Mouse (Mus musculus): ENCODE measurements at regions not wholly inside any gene's neighbourhood (a gene's known extent, or its start where the extent isn't known, plus 50 kb on each side); places are given as distances from the start of the nearest gene placed in this dataset.
"Not testable (repeated sequence)": the region's sequence is repeated elsewhere in the genome, so short reads cannot be mapped to it uniquely, and the experiment has no call there.

DNA sequence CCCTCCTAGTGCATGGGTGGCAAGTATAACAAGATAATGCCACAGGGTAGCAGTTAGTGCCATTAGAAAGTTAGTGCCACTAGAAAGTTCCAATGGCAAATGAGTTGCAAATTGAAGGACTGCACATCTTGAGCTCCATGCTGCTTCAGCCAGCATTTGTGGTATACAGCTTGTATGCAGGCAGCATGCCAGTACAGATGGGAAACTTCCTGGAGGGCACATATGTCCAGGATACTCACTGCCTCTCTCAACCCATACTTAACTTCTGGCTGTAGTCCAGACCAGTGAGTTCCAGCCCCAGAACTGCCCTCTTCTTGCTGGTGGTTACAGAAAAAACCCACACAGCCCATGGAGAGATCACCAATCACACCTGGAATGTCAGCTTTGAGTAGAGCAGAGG, 113.8 kb upstream of the Plxna2 start:
- Histone ChIP-seq H3K27ac (no peak overlapping the region), H3K9me3 (no peaks in the 10 kb centered on the region), H3K4me1 (replicated peaks) (peaks cover 5% of the 10 kb centered on the region; the same call in 1 of the 2 replicates), H3K4me3 (no peak overlapping the region), H3K27me3 (ENCODE audit: insufficient read depth, poor library complexity, severe bottlenecking) (no peaks in the 10 kb centered on the region), H3K36me3 (no peaks in the 10 kb centered on the region)
- DNase-seq (ENCODE audit: low spot score), result no peak

DNA sequence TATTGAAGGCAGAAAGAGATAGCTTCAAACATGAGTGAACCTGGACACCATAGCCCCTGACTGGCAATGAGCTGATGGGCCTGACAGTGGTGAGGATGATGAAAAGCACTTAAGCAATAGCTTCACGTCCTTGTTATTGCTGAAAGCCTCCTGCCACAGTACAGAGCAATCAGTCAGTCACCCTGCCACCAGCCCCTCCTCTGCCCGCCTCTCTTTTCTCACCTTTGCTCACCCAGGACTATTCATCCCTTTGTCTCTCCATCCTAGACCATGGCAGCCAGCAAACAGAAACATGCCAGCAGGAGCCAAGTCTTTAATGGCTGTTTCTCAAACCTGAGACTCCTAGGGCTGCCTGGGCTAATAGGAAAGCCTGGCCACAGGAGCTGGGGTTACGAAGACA, 114.5 kb upstream of the Plxna2 start:
- Histone ChIP-seq H3K4me1 (replicated peaks) (peaks cover 5% of the 10 kb centered on the region; the same call in 1 of the 2 replicates), H3K9me3 (no peaks in the 10 kb centered on the region), H3K27me3 (ENCODE audit: insufficient read depth, poor library complexity, severe bottlenecking) (no peaks in the 10 kb centered on the region), H3K36me3 (no peaks in the 10 kb centered on the region), H3K27ac (no peak overlapping the region), H3K4me3 (no peak overlapping the region)
- WGBS, result 39% methylated on average over 3 of the region's 3 CpGs
- no peak for DNase-seq (ENCODE audit: low spot score)

DNA sequence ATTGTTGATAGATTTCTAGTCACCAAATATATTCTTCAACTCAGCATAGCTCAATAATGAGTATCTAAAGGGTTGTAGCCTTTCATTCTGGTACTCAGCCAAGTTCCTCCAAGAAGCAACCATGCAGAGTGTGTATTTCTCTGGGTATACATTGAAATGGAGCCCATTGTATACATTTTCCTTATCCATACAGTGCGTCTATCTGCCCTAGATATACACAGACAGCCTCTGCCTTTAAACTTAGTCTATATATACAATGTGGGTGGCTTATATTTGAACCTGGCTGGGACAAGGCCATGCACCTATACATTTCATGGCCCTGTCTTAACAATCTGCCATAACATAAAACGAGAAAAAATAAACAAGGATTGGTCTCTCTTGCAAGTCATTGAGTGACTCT, 121.6 kb upstream of the Plxna2 start:
- no peaks in the 10 kb centered on the region for H3K9me3 ChIP-seq
- no peaks in the 10 kb centered on the region for H3K36me3 ChIP-seq
- no peaks in the 10 kb centered on the region for H3K4me1 ChIP-seq (replicated peaks)
- 86% methylated on average over 2 of the region's 2 CpGs for WGBS
- no peak overlapping the region for H3K4me3 ChIP-seq
- H3K27ac ChIP-seq, result no peak overlapping the region
- DNase-seq (ENCODE audit: low spot score), result no peak
- no peaks in the 10 kb centered on the region for H3K27me3 ChIP-seq (ENCODE audit: insufficient read depth, poor library complexity, severe bottlenecking)

DNA sequence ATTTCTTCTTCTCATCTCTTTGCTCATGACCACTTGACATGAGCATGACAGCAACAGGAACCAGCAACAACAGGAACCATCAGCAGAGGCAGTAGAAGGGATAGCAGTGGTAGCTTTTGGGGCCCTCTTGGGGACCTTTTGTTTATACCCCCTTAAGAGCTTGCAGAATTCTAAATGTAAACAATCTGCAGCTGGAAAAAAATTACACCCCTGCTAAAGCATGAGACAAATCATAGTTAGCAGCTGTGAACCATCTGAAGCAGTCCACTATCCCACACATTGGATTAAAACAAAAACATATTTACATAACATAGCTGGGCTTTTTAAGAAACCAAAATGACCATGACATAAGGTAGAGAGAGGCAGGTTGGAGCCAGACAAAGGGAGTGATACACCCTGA, 126.9 kb upstream of the Plxna2 start:
- Histone ChIP-seq H3K27me3 (ENCODE audit: insufficient read depth, poor library complexity, severe bottlenecking) (no peaks in the 10 kb centered on the region), H3K4me3 (no peak overlapping the region), H3K27ac (no peak overlapping the region), H3K36me3 (no peaks in the 10 kb centered on the region), H3K9me3 (no peaks in the 10 kb centered on the region), H3K4me1 (replicated peaks) (no peaks in the 10 kb centered on the region)
- no peak for DNase-seq (ENCODE audit: low spot score)

DNA sequence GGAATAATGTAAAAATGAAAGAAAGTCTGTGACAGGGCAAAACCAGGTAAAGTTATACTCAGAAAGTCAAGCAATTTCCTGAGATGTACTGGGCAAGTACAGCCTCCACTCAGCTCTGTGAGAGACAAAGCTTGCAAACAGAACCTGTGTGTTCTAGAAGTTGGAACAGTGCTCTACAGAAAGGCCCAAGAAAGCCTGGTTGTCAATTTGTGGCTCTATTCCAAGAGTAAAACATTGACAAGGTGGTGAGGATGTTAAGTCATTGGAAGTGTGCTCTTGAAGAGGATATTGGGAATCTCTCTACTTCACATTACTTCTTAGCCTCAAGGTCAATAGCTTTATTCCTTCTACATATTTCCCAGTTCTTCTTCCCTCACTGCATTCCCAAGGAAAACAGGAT, 129.9 kb upstream of the Plxna2 start:
- Histone ChIP-seq H3K4me3 (no peak overlapping the region), H3K27me3 (ENCODE audit: insufficient read depth, poor library complexity, severe bottlenecking) (no peaks in the 10 kb centered on the region), H3K36me3 (no peaks in the 10 kb centered on the region), H3K9me3 (no peaks in the 10 kb centered on the region), H3K4me1 (replicated peaks) (no peaks in the 10 kb centered on the region), H3K27ac (no peak overlapping the region)
- DNase-seq (ENCODE audit: low spot score), result no peak

DNA sequence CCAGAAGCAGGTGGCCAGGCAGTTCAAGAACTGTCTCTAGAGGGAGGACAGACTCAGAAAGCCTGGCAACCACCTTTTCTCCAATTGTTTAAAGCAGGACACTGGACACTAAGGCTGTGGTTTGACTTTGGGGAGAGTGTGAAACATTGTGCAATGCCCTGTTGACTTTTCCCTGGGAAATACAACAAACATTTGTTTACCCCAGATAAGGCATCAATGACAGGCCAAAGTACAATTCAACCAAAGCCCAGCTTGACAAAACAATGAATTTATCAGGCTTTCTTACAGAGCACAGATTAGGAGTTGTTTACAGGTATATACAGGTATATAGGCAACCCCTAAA, 135.3 kb upstream of the Plxna2 start:
- H3K27ac ChIP-seq, result no peak overlapping the region
- H3K4me1 ChIP-seq (replicated peaks), result no peaks in the 10 kb centered on the region; the same call in 1 of the 2 replicates
- H3K27me3 ChIP-seq (ENCODE audit: insufficient read depth, poor library complexity, severe bottlenecking), result no peaks in the 10 kb centered on the region
- DNase-seq (ENCODE audit: low spot score), result no peak
- no peaks in the 10 kb centered on the region for H3K36me3 ChIP-seq
- H3K9me3 ChIP-seq, result no peaks in the 10 kb centered on the region
- no peak overlapping the region for H3K4me3 ChIP-seq

DNA sequence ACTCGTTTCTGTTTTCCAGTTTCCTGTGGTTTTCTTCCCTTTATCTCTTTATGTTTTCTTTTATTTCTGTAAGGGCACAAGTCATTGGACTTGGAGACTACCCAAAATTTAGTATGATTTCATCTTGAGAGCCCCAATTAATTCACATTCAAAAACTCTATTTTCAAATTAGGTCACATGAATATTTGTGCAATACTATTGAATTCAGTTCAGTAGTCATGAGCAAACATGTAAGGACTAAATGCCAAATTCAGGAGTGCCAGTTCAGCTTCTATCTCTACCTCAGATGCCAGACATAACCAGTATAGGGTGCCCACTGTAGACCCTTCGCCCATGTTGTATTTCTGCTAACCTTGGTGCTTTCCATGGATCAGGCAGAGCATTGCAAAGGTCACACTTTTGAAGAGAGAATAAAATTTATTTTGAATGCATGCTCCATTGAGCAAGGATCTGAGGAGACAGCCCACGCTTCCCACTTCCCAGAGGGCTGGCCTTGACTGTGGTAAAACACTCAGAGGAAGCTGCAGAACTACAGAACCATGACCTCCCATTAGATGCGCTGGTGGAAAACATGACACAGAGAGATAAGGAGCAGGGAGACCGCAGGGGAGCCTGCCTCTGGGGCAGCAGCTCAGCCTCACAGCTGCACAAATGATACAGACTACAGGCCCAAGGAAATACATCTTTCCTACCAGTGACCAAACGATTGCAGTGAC, 135.9 kb upstream of the Plxna2 start:
- H3K27ac ChIP-seq, result no peak overlapping the region
- H3K36me3 ChIP-seq, result no peaks in the 10 kb centered on the region
- no peaks in the 10 kb centered on the region for H3K9me3 ChIP-seq
- WGBS, result 68% methylated on average over 6 of the region's 6 CpGs
- no peak overlapping the region for H3K4me3 ChIP-seq
- no peak for DNase-seq (ENCODE audit: low spot score)
- no peaks in the 10 kb centered on the region; the same call in 1 of the 2 replicates for H3K4me1 ChIP-seq (replicated peaks)
- no peaks in the 10 kb centered on the region for H3K27me3 ChIP-seq (ENCODE audit: insufficient read depth, poor library complexity, severe bottlenecking)

DNA sequence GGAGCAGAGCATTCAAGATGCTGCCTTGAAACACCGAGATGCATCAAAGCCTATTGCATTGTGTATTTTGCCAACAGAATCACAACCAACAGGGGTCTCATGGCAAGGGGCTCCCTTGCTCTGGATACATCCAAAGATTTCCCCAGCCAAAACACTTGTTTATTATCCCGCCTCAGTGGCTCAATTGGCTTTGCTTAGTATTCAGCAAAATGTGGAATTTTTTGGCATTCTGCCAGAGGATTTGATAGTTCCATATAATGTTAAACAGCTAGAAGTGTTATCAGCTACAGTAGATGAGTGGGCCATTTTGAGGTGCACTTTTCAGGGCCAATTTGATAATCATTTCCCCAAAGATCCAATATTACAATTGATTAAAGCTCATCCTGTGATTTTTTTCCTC, 146.7 kb upstream of the Plxna2 start:
- 87% methylated on average over 2 of the region's 2 CpGs for WGBS

DNA sequence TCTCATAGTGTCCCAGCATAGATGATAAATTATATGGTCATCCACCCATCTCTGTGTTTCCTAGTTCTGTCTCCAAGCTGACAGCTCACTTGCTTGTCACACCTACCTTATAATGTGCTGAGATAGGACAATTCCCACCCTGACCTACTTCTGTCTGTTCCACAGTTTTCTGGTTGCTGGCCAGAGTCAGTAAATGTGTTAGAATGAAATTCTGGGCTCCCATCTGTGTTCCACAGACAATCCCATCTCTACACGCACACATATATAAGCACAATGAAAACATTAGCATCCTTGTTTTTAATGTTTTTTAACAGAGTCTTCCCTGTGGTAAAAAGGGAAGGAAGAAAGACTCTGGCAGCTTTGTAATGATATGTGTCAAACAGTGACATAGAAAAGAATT, 165.5 kb upstream of the Plxna2 start:
- Histone ChIP-seq H3K27me3 (ENCODE audit: insufficient read depth, poor library complexity, severe bottlenecking) (no peaks in the 10 kb centered on the region), H3K36me3 (no peaks in the 10 kb centered on the region), H3K4me3 (no peak overlapping the region), H3K4me1 (replicated peaks) (0 out of 2 replicates have a peak, but pooled peaks cover 4% of the 10 kb centered on the region), H3K9me3 (no peaks in the 10 kb centered on the region), H3K27ac (no peak overlapping the region)
- 91% methylated on average over 1 of the region's 1 CpGs for WGBS
- no peak for DNase-seq (ENCODE audit: low spot score)

More for the DNA sequence above, 146.7 kb upstream of the Plxna2 start:
- not testable (repeated sequence) for H3K4me3 ChIP-seq; H3K36me3 ChIP-seq; H3K9me3 ChIP-seq; H3K27ac ChIP-seq; H3K27me3 ChIP-seq (ENCODE audit: insufficient read depth, poor library complexity, severe bottlenecking); H3K4me1 ChIP-seq (replicated peaks); DNase-seq (ENCODE audit: low spot score)

DNA sequence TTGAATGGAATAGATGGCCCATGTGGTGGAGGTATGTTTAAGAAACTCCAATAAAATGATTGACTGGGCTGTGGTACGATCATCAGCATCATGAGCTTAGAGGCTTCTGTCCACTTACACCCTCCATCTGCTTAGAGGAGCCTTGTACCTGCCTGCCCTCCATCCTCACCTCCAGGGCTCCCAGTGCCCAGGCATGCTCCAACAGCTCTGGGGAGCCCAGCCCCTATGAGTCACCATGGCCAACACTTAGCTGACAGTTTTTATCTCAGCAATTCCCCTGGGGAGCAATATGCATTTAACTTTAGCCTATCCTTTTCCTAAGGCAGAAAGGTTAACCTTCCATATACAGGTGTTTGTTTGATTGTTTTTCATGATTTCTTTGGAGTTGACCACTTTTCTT, 174.3 kb upstream of the Plxna2 start:
- Histone ChIP-seq H3K36me3 (no peaks in the 10 kb centered on the region), H3K4me3 (no peak overlapping the region), H3K9me3 (no peaks in the 10 kb centered on the region), H3K4me1 (replicated peaks) (no peaks in the 10 kb centered on the region), H3K27me3 (ENCODE audit: insufficient read depth, poor library complexity, severe bottlenecking) (no peaks in the 10 kb centered on the region), H3K27ac (no peak overlapping the region)
- WGBS, result 91% methylated on average over 1 of the region's 1 CpGs
- DNase-seq (ENCODE audit: low spot score), result no peak

DNA sequence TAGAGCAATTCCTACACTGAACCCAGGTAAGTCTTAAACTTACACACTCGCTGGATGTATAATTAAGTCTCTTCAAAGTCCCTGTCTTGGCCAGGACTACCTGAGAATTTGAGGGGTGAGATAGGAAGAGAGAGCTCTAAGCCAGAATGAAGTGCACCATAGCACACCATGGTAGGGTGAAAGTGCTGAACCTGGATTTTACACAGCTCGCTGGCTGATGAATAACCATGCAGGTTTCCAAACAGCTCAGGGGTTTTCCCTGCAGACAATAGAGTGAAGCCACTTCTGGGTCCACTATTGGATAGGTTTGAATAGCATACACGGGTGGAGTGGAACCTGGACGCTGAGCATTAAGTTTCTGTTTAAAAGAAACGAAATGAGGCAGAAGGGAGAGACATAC, 180.7 kb upstream of the Plxna2 start:
- Histone ChIP-seq H3K27ac (no peak overlapping the region), H3K4me3 (no peak overlapping the region), H3K4me1 (replicated peaks) (no peaks in the 10 kb centered on the region), H3K9me3 (no peaks in the 10 kb centered on the region), H3K36me3 (no peaks in the 10 kb centered on the region), H3K27me3 (ENCODE audit: insufficient read depth, poor library complexity, severe bottlenecking) (no peaks in the 10 kb centered on the region)
- 81% methylated on average over 5 of the region's 5 CpGs for WGBS
- DNase-seq (ENCODE audit: low spot score), result no peak

DNA sequence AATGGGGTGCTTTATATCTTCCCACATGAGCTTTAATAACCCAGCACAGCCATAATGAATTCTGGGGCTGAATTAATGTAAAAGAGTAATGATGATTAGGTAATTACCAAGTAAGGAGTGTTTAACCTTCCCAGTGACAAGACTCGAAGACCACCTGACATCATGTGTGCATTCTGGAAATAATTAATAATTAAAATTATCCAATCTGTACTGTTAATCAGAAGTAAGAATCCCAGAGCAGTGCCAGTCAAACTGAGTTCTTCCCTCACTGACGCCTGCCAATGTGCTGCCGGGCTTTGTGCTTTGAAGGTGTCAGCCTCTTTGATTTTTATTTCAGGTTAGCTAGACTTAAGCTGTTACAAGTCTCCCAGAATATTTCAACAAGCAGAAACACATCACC, 183.0 kb upstream of the Plxna2 start:
- no peaks in the 10 kb centered on the region for H3K4me1 ChIP-seq (replicated peaks)
- DNase-seq (ENCODE audit: low spot score), result no peak
- no peak overlapping the region for H3K27ac ChIP-seq
- no peaks in the 10 kb centered on the region for H3K9me3 ChIP-seq
- H3K36me3 ChIP-seq, result no peaks in the 10 kb centered on the region
- 77% methylated on average over 3 of the region's 3 CpGs for WGBS
- no peaks in the 10 kb centered on the region for H3K27me3 ChIP-seq (ENCODE audit: insufficient read depth, poor library complexity, severe bottlenecking)
- no peak overlapping the region for H3K4me3 ChIP-seq

DNA sequence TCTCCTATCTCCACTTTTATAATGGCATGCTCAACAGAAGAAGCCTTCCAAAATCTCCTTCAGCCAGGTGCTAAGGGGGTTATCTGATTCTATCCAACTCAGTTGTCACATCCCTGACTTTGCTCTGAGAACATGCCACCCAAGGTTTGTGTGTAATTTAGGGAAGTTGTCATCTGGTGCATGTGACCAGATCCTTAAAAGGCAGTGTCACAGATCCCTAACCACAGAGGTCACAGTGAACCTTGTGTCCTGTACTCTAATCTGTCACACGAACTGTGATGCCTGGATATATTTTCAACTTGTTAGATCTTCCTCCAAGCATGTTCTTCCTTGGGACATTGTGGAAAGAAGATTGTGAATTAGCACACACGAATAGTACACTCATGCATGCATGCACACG, 189.4 kb upstream of the Plxna2 start:
- no peaks in the 10 kb centered on the region for H3K27me3 ChIP-seq (ENCODE audit: insufficient read depth, poor library complexity, severe bottlenecking)
- WGBS, result 82% methylated on average over 3 of the region's 3 CpGs
- H3K27ac ChIP-seq, result no peak overlapping the region
- H3K4me3 ChIP-seq, result no peak overlapping the region
- H3K4me1 ChIP-seq (replicated peaks), result no peaks in the 10 kb centered on the region
- H3K9me3 ChIP-seq, result no peaks in the 10 kb centered on the region
- no peak for DNase-seq (ENCODE audit: low spot score)
- H3K36me3 ChIP-seq, result no peaks in the 10 kb centered on the region

DNA sequence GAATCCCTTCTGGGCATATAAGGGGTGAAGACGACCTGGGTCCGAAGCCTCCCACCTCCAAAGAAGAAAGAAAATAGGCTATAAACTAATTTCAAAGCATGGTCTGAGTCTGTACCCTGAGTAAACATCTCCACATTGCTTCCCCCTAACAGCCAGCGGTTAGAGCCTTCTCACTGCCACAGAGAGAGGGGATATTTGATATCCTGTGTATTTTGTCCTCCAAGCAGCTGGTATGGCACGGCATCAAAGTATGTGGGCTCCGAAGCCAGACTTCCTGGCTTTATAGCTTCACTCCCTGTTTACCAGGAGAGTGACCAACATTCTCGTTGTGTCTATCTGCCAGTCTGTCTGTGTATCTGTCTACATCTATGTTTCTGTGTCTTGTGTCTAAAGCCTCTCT, 191.7 kb upstream of the Plxna2 start:
- Histone ChIP-seq H3K36me3 (no peaks in the 10 kb centered on the region), H3K4me3 (no peak overlapping the region), H3K9me3 (no peaks in the 10 kb centered on the region), H3K27ac (no peak overlapping the region), H3K27me3 (ENCODE audit: insufficient read depth, poor library complexity, severe bottlenecking) (no peaks in the 10 kb centered on the region), H3K4me1 (replicated peaks) (no peaks in the 10 kb centered on the region)
- WGBS, result 76% methylated on average over 6 of the region's 6 CpGs
- DNase-seq (ENCODE audit: low spot score), result no peak
